Comparison of ENCODE assay signal across 8 mouse cellular contexts in genomic region chr2:168169800-168170113, GRCm38 (mm10). TPM values are rescaled to one million over a fixed set of nuclear protein-coding genes. Genes with fewer than 3 reads are reported as not detected.
DNase-seq lines count a peak whose midpoint lies in the region; ATAC-seq lines count a peak whose summit lies in the region.

No protein-coding gene starts in this region.

- peak overlapping the region; percentile 33 for H3K9ac ChIP-seq in kidney, embryonic 15.5 days
- no peak overlapping the region for H3K9ac ChIP-seq in intestine, embryonic 14.5 days (ENCODE audit: low read length)
- no peak overlapping the region for H3K9ac ChIP-seq in midbrain, embryonic 11.5 days (ENCODE audit: low read length)

- ATAC-seq in kidney, embryonic 15.5 days (replicated peaks; ENCODE audit: low FRiP score), result no peak
- peak; percentile 17; the same call in 1 of the 2 replicates for ATAC-seq in common myeloid progenitor, adult 5-6 weeks (replicated peaks; ENCODE audit: low read depth, poor library complexity, severe bottlenecking)
- no peak for ATAC-seq in intestine, embryonic 14.5 days (replicated peaks; ENCODE audit: low FRiP score, low TSS enrichment, low read depth)
- ATAC-seq in midbrain, embryonic 11.5 days (ENCODE audit: low FRiP score), result 0 out of 2 replicates have a peak, but pooled peaks have one; percentile 1

- no peak for DNase-seq in kidney, postnatal 14 days
- no peak for DNase-seq in intestine, embryonic 14.5 days (ENCODE audit: low spot score)
- no peak for DNase-seq in midbrain, embryonic 11.5 days (ENCODE audit: low spot score, missing footprints)
- DNase-seq in urinary bladder, postnatal 10 days (ENCODE audit: low spot score), result no peak
- DNase-seq in adrenal gland, postnatal 10 days, result no peak
- no peak for DNase-seq in cerebellum, adult 9-10 months

- peak overlapping the region; percentile 27 for H3K4me3 ChIP-seq in kidney, embryonic 15.5 days (replicated peaks)
- no peak overlapping the region for H3K4me3 ChIP-seq in intestine, embryonic 14.5 days (ENCODE audit: low read depth, low read length)
- no peak overlapping the region for H3K4me3 ChIP-seq in midbrain, embryonic 11.5 days (ENCODE audit: low read depth, low read length)

- WGBS in kidney, embryonic 15.5 days, result 7% methylated on average over 9 of the region's 9 CpGs
- WGBS in intestine, embryonic 14.5 days, result 6% methylated on average over 9 of the region's 9 CpGs
- 3% methylated on average over 9 of the region's 9 CpGs for WGBS in midbrain, embryonic 11.5 days

- peaks cover 48% of the 10 kb centered on the region for H3K4me1 ChIP-seq in kidney, embryonic 15.5 days
- H3K4me1 ChIP-seq in intestine, embryonic 14.5 days (replicated peaks; ENCODE audit: control insufficient read depth, insufficient read depth, low read length), result peaks cover 38% of the 10 kb centered on the region
- H3K4me1 ChIP-seq in midbrain, embryonic 11.5 days (ENCODE audit: control insufficient read depth, insufficient read depth, low read length), result peaks cover 27% of the 10 kb centered on the region

- 0 out of 2 replicates have a peak, but pooled peaks cover 10% of the 10 kb centered on the region for H3K36me3 ChIP-seq in kidney, embryonic 15.5 days
- peaks cover 7% of the 10 kb centered on the region for H3K36me3 ChIP-seq in intestine, embryonic 14.5 days (ENCODE audit: control insufficient read depth, insufficient read depth, low read length)
- H3K36me3 ChIP-seq in midbrain, embryonic 11.5 days (ENCODE audit: control insufficient read depth, insufficient read depth, low read length), result no peaks in the 10 kb centered on the region

- H3K27me3 ChIP-seq in kidney, embryonic 15.5 days, result no peaks in the 10 kb centered on the region
- no peaks in the 10 kb centered on the region for H3K27me3 ChIP-seq in intestine, embryonic 14.5 days (replicated peaks; ENCODE audit: control insufficient read depth, insufficient read depth, low read length)
- no peaks in the 10 kb centered on the region for H3K27me3 ChIP-seq in midbrain, embryonic 11.5 days (ENCODE audit: control insufficient read depth, insufficient read depth, low read length)

- no peaks in the 10 kb centered on the region for H3K9me3 ChIP-seq in kidney, embryonic 15.5 days (replicated peaks)
- H3K9me3 ChIP-seq in intestine, embryonic 14.5 days (ENCODE audit: control insufficient read depth, low read length), result no peaks in the 10 kb centered on the region
- H3K9me3 ChIP-seq in midbrain, embryonic 11.5 days (ENCODE audit: control insufficient read depth, low read length), result no peaks in the 10 kb centered on the region

- peak overlapping the region; percentile 56 for H3K4me2 ChIP-seq in kidney, embryonic 15.5 days
- peak overlapping the region; percentile 34 for H3K4me2 ChIP-seq in intestine, embryonic 14.5 days (ENCODE audit: low read length)
- peak overlapping the region; percentile 20; the same call in 1 of the 2 replicates for H3K4me2 ChIP-seq in midbrain, embryonic 11.5 days

- peak overlapping the region; percentile 93 for H3K27ac ChIP-seq in kidney, embryonic 15.5 days
- H3K27ac ChIP-seq in intestine, embryonic 14.5 days (ENCODE audit: low read depth), result peak overlapping the region; percentile 80; the same call in 1 of the 2 replicates
- no peak overlapping the region for H3K27ac ChIP-seq in midbrain, embryonic 11.5 days (ENCODE audit: low read depth, low read length)

RNA-seq across cellular contexts. Expression of gene Adnp, which starts 37.2 kb away (rescaled TPM):
- polyA plus RNA-seq in kidney, embryonic 15.5 days (2015; fragmentation: Nextera tagmentation; extraction: Ambion mirVana), result 1.5 and 4.1 TPM in 2 replicates
- total RNA-seq in common myeloid progenitor, adult 5-6 weeks (2017), result 0.53 and 15.9 TPM in 2 replicates
- polyA plus RNA-seq in intestine, embryonic 14.5 days (2014; fragmentation: Nextera tagmentation; extraction: Ambion mirVana), result 3.1 and 3.2 TPM in 2 replicates
- polyA plus RNA-seq in midbrain, embryonic 11.5 days (2014; fragmentation: Nextera tagmentation; extraction: Ambion mirVana), result 6.0 and 9.7 TPM in 2 replicates
- 10 to 100 TPM; 47.6 to 66.2 TPM for total RNA-seq in adrenal gland, postnatal 10 days (2021)

Comparison
In these comparisons a context has a peak if more than half of its experiments do, and no peak if none do; other contexts are left out.
1. ATAC-seq: peak in common myeloid progenitor, adult 5-6 weeks (single experiment) and midbrain, embryonic 11.5 days (single experiment); none in kidney, embryonic 15.5 days (single experiment) and intestine, embryonic 14.5 days (single experiment).
2. Peak in every context shown above with its lines, with median percentiles within 50 percentile points of each other: H3K4me2 ChIP-seq.